Mouse (Mus musculus): ENCODE data around the gene Slamf7. TPM values are rescaled to one million over a fixed set of nuclear protein-coding genes. Genes with fewer than 3 reads are reported as not detected.

Slamf7 gene
- polyA plus RNA-seq, 1 experiment from 2014 or later = not detected

GRCm38 (mm10) chr1:171610781-171611180 lies 42.1 kb downstream of the Slamf7 start:
- no peaks in the 10 kb centered on the region for H3K9me3 ChIP-seq
- ATAC-seq (ENCODE audit: insufficient number of reproducible peaks, insufficient read depth, low FRiP score, low TSS enrichment, low read depth) = no peak
- WGBS = 42% methylated on average over 1 of the region's 1 CpGs
- no peak overlapping the region for H3K9ac ChIP-seq (replicated peaks)
- H3K27ac ChIP-seq = no peak overlapping the region
- H3K4me2 ChIP-seq = no peak overlapping the region
- no peaks in the 10 kb centered on the region for H3K4me1 ChIP-seq (replicated peaks)
- no peaks in the 10 kb centered on the region for H3K27me3 ChIP-seq
- no peak overlapping the region for H3K4me3 ChIP-seq (replicated peaks)
- H3K36me3 ChIP-seq = no peaks in the 10 kb centered on the region

- ATAC-seq (ENCODE audit: insufficient number of reproducible peaks, insufficient read depth, low FRiP score, low TSS enrichment, low read depth) = no peak
- H3K9ac ChIP-seq (replicated peaks) = no peak overlapping the region
- H3K4me1 ChIP-seq (replicated peaks) = no peaks in the 10 kb centered on the region
- no peak overlapping the region for H3K4me2 ChIP-seq
- H3K36me3 ChIP-seq = no peaks in the 10 kb centered on the region
- H3K4me3 ChIP-seq (replicated peaks) = no peak overlapping the region
- 90% methylated on average over 2 of the region's 2 CpGs for WGBS
- no peaks in the 10 kb centered on the region for H3K9me3 ChIP-seq
- H3K27me3 ChIP-seq = no peaks in the 10 kb centered on the region
- no peak overlapping the region for H3K27ac ChIP-seq
Observed at GRCm38 (mm10) chr1:171610026-171610425, 42.8 kb downstream of the Slamf7 start.

- H3K27me3 ChIP-seq = no peaks in the 10 kb centered on the region
- ATAC-seq (ENCODE audit: insufficient number of reproducible peaks, insufficient read depth, low FRiP score, low TSS enrichment, low read depth) = no peak
- WGBS = 82% methylated on average over 9 of the region's 9 CpGs
- H3K27ac ChIP-seq = no peak within 1 kb of the TSS
- no peak within 1 kb of the TSS for H3K4me3 ChIP-seq (replicated peaks)
- H3K9ac ChIP-seq (replicated peaks) = no peak within 1 kb of the TSS
- no peaks in the 10 kb centered on the region for H3K36me3 ChIP-seq
- no peak within 1 kb of the TSS for H3K4me2 ChIP-seq
- no peaks in the 10 kb centered on the region for H3K4me1 ChIP-seq (replicated peaks)
- H3K9me3 ChIP-seq = no peaks in the 10 kb centered on the region
Observed at GRCm38 (mm10) chr1:171607176-171607575, 45.7 kb downstream of the Slamf7 start, which contains the start of gene Ly9. Gene Ly9 (minus strand): TSS chr1:171607410.

- no peak overlapping the region for H3K27ac ChIP-seq
- no peak for ATAC-seq (ENCODE audit: insufficient number of reproducible peaks, insufficient read depth, low FRiP score, low TSS enrichment, low read depth)
- no peaks in the 10 kb centered on the region for H3K4me1 ChIP-seq (replicated peaks)
- WGBS = 93% methylated on average over 3 of the region's 3 CpGs
- H3K27me3 ChIP-seq = no peaks in the 10 kb centered on the region
- no peaks in the 10 kb centered on the region for H3K9me3 ChIP-seq
- H3K4me3 ChIP-seq (replicated peaks) = no peak overlapping the region
- no peak overlapping the region for H3K9ac ChIP-seq (replicated peaks)
- no peaks in the 10 kb centered on the region for H3K36me3 ChIP-seq
- no peak overlapping the region for H3K4me2 ChIP-seq
Observed at GRCm38 (mm10) chr1:171606656-171607055, 46.2 kb downstream of the Slamf7 start.

GRCm38 (mm10) chr1:171604686-171605085 lies 48.1 kb downstream of the Slamf7 start:
- Histone ChIP-seq H3K4me2 (no peak overlapping the region), H3K36me3 (no peaks in the 10 kb centered on the region), H3K9ac (replicated peaks) (no peak overlapping the region), H3K9me3 (no peaks in the 10 kb centered on the region), H3K4me1 (replicated peaks) (no peaks in the 10 kb centered on the region), H3K4me3 (replicated peaks) (no peak overlapping the region), H3K27ac (no peak overlapping the region), H3K27me3 (no peaks in the 10 kb centered on the region)
- ATAC-seq (ENCODE audit: insufficient number of reproducible peaks, insufficient read depth, low FRiP score, low TSS enrichment, low read depth) = no peak
- WGBS = 87% methylated on average over 3 of the region's 3 CpGs

GRCm38 (mm10) chr1:171584584-171584983 lies 68.3 kb downstream of the Slamf7 start:
- no peaks in the 10 kb centered on the region for H3K27me3 ChIP-seq
- WGBS = 86% methylated on average over 2 of the region's 2 CpGs
- ATAC-seq (ENCODE audit: insufficient number of reproducible peaks, insufficient read depth, low FRiP score, low TSS enrichment, low read depth) = no peak

More at GRCm38 (mm10) chr1:171584584-171584983, 68.3 kb downstream of the Slamf7 start:
- no peak overlapping the region for H3K9ac ChIP-seq (replicated peaks)
- H3K4me1 ChIP-seq (replicated peaks) = no peaks in the 10 kb centered on the region
- no peak overlapping the region for H3K4me2 ChIP-seq
- no peak overlapping the region for H3K27ac ChIP-seq
- no peaks in the 10 kb centered on the region for H3K9me3 ChIP-seq
- H3K36me3 ChIP-seq = no peaks in the 10 kb centered on the region
- no peak overlapping the region for H3K4me3 ChIP-seq (replicated peaks)

Small RNA genes within 50 kb of the gene (microRNA-seq; reads per million reads assigned to microRNA genes)
- not detected for gene Mir7683

Other genes with a start within 250 kb of the Slamf7 start
- 113 and 123 TPM in 2 replicates for gene Usf1, start 241.7 kb downstream of the Slamf7 start, polyA plus RNA-seq (2016; fragmentation: Nextera tagmentation; extraction: Ambion mirVana)
- gene Tstd1, start 234.2 kb downstream of the Slamf7 start, polyA plus RNA-seq (2016; fragmentation: Nextera tagmentation; extraction: Ambion mirVana) = 7.5 and 7.7 TPM in 2 replicates
- 32.9 and 36.8 TPM in 2 replicates for gene F11r, start 215.5 kb downstream of the Slamf7 start, polyA plus RNA-seq (2016; fragmentation: Nextera tagmentation; extraction: Ambion mirVana)
- gene Alyref2, start 149.6 kb downstream of the Slamf7 start, polyA plus RNA-seq (2016; fragmentation: Nextera tagmentation; extraction: Ambion mirVana) = 11.7 and 12.6 TPM in 2 replicates
- gene Itln1, start 117.7 kb downstream of the Slamf7 start, polyA plus RNA-seq (2016; fragmentation: Nextera tagmentation; extraction: Ambion mirVana) = not detected in 2 replicates
- 0.10 TPM in 2 replicates for gene Cd244a, start 93.8 kb downstream of the Slamf7 start, polyA plus RNA-seq (2016; fragmentation: Nextera tagmentation; extraction: Ambion mirVana)
- 0.14 and 0.20 TPM in 2 replicates for gene Ly9, start 45.6 kb downstream of the Slamf7 start, polyA plus RNA-seq (2016; fragmentation: Nextera tagmentation; extraction: Ambion mirVana)
- gene Cd48, start 29.0 kb upstream of the Slamf7 start, polyA plus RNA-seq (2016; fragmentation: Nextera tagmentation; extraction: Ambion mirVana) = 0.40 and 0.78 TPM in 2 replicates
- gene Slamf1, start 114.1 kb upstream of the Slamf7 start, polyA plus RNA-seq (2016; fragmentation: Nextera tagmentation; extraction: Ambion mirVana) = 0.18 and 0.35 TPM in 2 replicates
- gene Cd84, start 186.7 kb upstream of the Slamf7 start, polyA plus RNA-seq (2016; fragmentation: Nextera tagmentation; extraction: Ambion mirVana) = 0.90 and 0.99 TPM in 2 replicates
- not detected in 2 replicates for gene Gm10521, start 242.6 kb upstream of the Slamf7 start, polyA plus RNA-seq (2016; fragmentation: Nextera tagmentation; extraction: Ambion mirVana)